Mouse (Mus musculus): ENCODE results near the gene Tent4b. TPM values are rescaled to one million over a fixed set of nuclear protein-coding genes. Genes with fewer than 3 reads are reported as not detected.
"Not testable (repeated sequence)": the region's sequence is repeated elsewhere in the genome, so short reads cannot be mapped to it uniquely, and the experiment has no call there.

The Tent4b gene
- polyA plus RNA-seq, 1 experiment from 2014 or later, result 9.6 TPM

GRCm38 (mm10) chr8:88197328-88197727 is 1.7 kb upstream of the Tent4b start:
- H3K27ac ChIP-seq (ENCODE audit: low read depth, low read length), result no peak overlapping the region
- no peaks in the 10 kb centered on the region for H3K36me3 ChIP-seq (ENCODE audit: control insufficient read depth, insufficient read depth, low read length)
- H3K9ac ChIP-seq (ENCODE audit: low read length), result no peak overlapping the region
- no peaks in the 10 kb centered on the region for H3K9me3 ChIP-seq (replicated peaks; ENCODE audit: control insufficient read depth, low read length)
- ATAC-seq (no peak), DNase-seq (ENCODE audit: low spot score) (no peak)
- no peaks in the 10 kb centered on the region for H3K27me3 ChIP-seq (replicated peaks; ENCODE audit: control insufficient read depth, insufficient read depth, low read length)
- WGBS, result 76% methylated on average over 3 of the region's 3 CpGs
- no peak overlapping the region for H3K4me3 ChIP-seq (ENCODE audit: low read depth, low read length)
- peaks cover 18% of the 10 kb centered on the region for H3K4me1 ChIP-seq (ENCODE audit: control insufficient read depth, insufficient read depth, low read length)
- H3K4me2 ChIP-seq (ENCODE audit: low read length), result no peak overlapping the region

- Histone ChIP-seq H3K9ac (ENCODE audit: low read length) (peak overlapping the region; percentile 84), H3K4me2 (ENCODE audit: low read length) (peak overlapping the region; percentile 73), H3K27me3 (replicated peaks; ENCODE audit: control insufficient read depth, insufficient read depth, low read length) (no peaks in the 10 kb centered on the region), H3K4me1 (ENCODE audit: control insufficient read depth, insufficient read depth, low read length) (peaks cover 18% of the 10 kb centered on the region), H3K4me3 (ENCODE audit: low read depth, low read length) (peak overlapping the region; percentile 81), H3K27ac (ENCODE audit: low read depth, low read length) (peak overlapping the region; percentile 94), H3K36me3 (ENCODE audit: control insufficient read depth, insufficient read depth, low read length) (no peaks in the 10 kb centered on the region), H3K9me3 (replicated peaks; ENCODE audit: control insufficient read depth, low read length) (no peaks in the 10 kb centered on the region)
- ATAC-seq (no peak), DNase-seq (ENCODE audit: low spot score) (peak; percentile 67)
- WGBS, result 0% methylated on average over 10 of the region's 10 CpGs
Measured at GRCm38 (mm10) chr8:88198551-88198944, 465 bp upstream of the Tent4b start.

GRCm38 (mm10) chr8:88199700-88200601 is 938 bp downstream of the Tent4b start:
- peak overlapping the region; percentile 94 for H3K27ac ChIP-seq (ENCODE audit: low read depth, low read length)

DNA sequence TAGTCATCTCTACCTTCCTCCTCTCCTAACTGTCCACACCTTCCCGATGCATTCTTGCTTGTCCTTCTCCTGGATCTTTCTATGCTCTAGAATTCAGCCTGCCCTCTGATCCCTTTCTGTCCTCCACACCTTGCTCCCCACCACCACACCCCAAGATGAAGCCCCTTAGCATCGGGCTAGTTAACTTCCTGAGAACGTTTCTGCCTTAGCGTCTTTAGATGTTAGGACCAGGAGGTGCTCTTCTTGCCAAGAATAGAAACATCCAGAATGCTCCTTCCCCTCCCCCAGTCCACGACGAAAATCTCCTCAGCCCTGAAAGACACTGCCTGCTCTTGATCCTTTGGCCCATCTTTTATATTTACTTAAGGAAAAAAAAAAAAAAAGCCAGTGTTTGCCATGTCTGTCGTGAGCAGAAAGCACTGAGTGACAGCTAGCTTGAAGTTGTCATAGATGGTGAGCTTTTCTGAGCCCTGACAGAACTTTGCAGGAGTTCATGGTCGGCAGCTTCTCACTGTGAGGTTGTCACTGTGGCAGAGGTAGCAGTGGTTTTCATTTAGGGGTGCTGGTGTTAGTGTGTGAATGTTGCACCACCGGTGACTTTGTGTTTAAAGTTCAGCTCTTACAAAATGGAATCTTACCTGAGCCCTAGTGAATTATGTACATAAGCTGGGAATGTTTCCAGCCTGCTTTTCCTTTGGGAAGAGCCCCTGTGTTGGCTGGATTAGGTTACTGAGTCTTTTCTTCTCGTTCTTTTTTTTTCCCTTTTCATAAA is 1.9 kb downstream of the Tent4b start:
- 16% methylated on average over 10 of the region's 10 CpGs for WGBS
- H3K9me3 ChIP-seq (replicated peaks; ENCODE audit: control insufficient read depth, low read length), result no peaks in the 10 kb centered on the region
- H3K4me1 ChIP-seq (ENCODE audit: control insufficient read depth, insufficient read depth, low read length), result peaks cover 18% of the 10 kb centered on the region
- no peak overlapping the region for H3K27ac ChIP-seq (ENCODE audit: low read depth, low read length)
- peak overlapping the region; percentile 84 for H3K9ac ChIP-seq (ENCODE audit: low read length)
- DNase-seq (ENCODE audit: low spot score) (no peak), ATAC-seq (no peak)
- H3K27me3 ChIP-seq (replicated peaks; ENCODE audit: control insufficient read depth, insufficient read depth, low read length), result no peaks in the 10 kb centered on the region
- no peaks in the 10 kb centered on the region for H3K36me3 ChIP-seq (ENCODE audit: control insufficient read depth, insufficient read depth, low read length)
- peak overlapping the region; percentile 69 for H3K4me2 ChIP-seq (ENCODE audit: low read length)
- H3K4me3 ChIP-seq (ENCODE audit: low read depth, low read length), result peak overlapping the region; percentile 81

More at GRCm38 (mm10) chr8:88199700-88200601, 938 bp downstream of the Tent4b start:
- ATAC-seq (peak; percentile 60), DNase-seq (ENCODE audit: low spot score) (peak; percentile 27)
- H3K4me2 ChIP-seq (ENCODE audit: low read length), result peak overlapping the region; percentile 69
- no peaks in the 10 kb centered on the region for H3K27me3 ChIP-seq (replicated peaks; ENCODE audit: control insufficient read depth, insufficient read depth, low read length)
- H3K4me1 ChIP-seq (ENCODE audit: control insufficient read depth, insufficient read depth, low read length), result peaks cover 18% of the 10 kb centered on the region
- WGBS, result under 1% methylated on average over 75 of the region's 117 CpGs
- H3K9me3 ChIP-seq (replicated peaks; ENCODE audit: control insufficient read depth, low read length), result no peaks in the 10 kb centered on the region
- H3K9ac ChIP-seq (ENCODE audit: low read length), result peak overlapping the region; percentile 84
- no peaks in the 10 kb centered on the region for H3K36me3 ChIP-seq (ENCODE audit: control insufficient read depth, insufficient read depth, low read length)
- H3K4me3 ChIP-seq (ENCODE audit: low read depth, low read length), result peak overlapping the region; percentile 81

- Histone ChIP-seq H3K9me3 (replicated peaks; ENCODE audit: control insufficient read depth, low read length) (no peaks in the 10 kb centered on the region), H3K9ac (ENCODE audit: low read length) (no peak overlapping the region), H3K27me3 (replicated peaks; ENCODE audit: control insufficient read depth, insufficient read depth, low read length) (no peaks in the 10 kb centered on the region), H3K4me3 (ENCODE audit: low read depth, low read length) (peak overlapping the region; percentile 81; the same call in 1 of the 2 replicates), H3K36me3 (ENCODE audit: control insufficient read depth, insufficient read depth, low read length) (no peaks in the 10 kb centered on the region), H3K4me1 (ENCODE audit: control insufficient read depth, insufficient read depth, low read length) (peaks cover 18% of the 10 kb centered on the region), H3K27ac (ENCODE audit: low read depth, low read length) (no peak overlapping the region), H3K4me2 (ENCODE audit: low read length) (peak overlapping the region; percentile 69)
- ATAC-seq (no peak), DNase-seq (ENCODE audit: low spot score) (no peak)
- 45% methylated on average over 3 of the region's 3 CpGs for WGBS
Measured at GRCm38 (mm10) chr8:88201641-88202040, 2.6 kb downstream of the Tent4b start.

DNA sequence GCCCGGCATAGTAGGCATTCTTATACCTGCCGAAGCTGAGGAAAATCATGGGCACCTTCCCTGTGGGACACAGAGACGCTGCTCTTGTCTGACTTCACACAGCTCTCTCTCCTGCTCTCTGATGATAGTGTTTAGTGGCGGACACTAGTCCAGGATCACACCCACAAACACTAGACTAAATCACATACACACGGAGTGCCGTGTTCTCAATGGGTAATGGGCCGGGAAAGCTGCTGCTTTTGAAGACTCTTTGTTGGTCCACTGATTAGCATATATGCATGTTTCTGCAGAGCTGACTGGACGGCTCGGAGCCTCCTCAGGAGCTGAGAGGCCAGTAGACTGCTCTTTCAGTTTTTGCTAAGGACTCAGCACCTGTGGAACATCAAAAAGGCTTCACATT is 7.0 kb downstream of the Tent4b start:
- Histone ChIP-seq H3K9ac (ENCODE audit: low read length) (no peak overlapping the region), H3K4me1 (ENCODE audit: control insufficient read depth, insufficient read depth, low read length) (peaks cover 9% of the 10 kb centered on the region), H3K36me3 (ENCODE audit: control insufficient read depth, insufficient read depth, low read length) (no peaks in the 10 kb centered on the region), H3K4me2 (ENCODE audit: low read length) (no peak overlapping the region), H3K4me3 (ENCODE audit: low read depth, low read length) (no peak overlapping the region), H3K27ac (ENCODE audit: low read depth, low read length) (no peak overlapping the region), H3K27me3 (replicated peaks; ENCODE audit: control insufficient read depth, insufficient read depth, low read length) (no peaks in the 10 kb centered on the region), H3K9me3 (replicated peaks; ENCODE audit: control insufficient read depth, low read length) (no peaks in the 10 kb centered on the region)
- ATAC-seq, result no peak
- WGBS, result 47% methylated on average over 9 of the region's 9 CpGs
- no peak for DNase-seq (ENCODE audit: low spot score)

- Histone ChIP-seq H3K4me1 (ENCODE audit: control insufficient read depth, insufficient read depth, low read length) (no peaks in the 10 kb centered on the region), H3K9me3 (replicated peaks; ENCODE audit: control insufficient read depth, low read length) (no peaks in the 10 kb centered on the region), H3K4me3 (ENCODE audit: low read depth, low read length) (no peak overlapping the region), H3K4me2 (ENCODE audit: low read length) (no peak overlapping the region), H3K9ac (ENCODE audit: low read length) (no peak overlapping the region), H3K36me3 (ENCODE audit: control insufficient read depth, insufficient read depth, low read length) (no peaks in the 10 kb centered on the region), H3K27ac (ENCODE audit: low read depth, low read length) (no peak overlapping the region), H3K27me3 (replicated peaks; ENCODE audit: control insufficient read depth, insufficient read depth, low read length) (no peaks in the 10 kb centered on the region)
- DNase-seq (ENCODE audit: low spot score) (no peak), ATAC-seq (no peak)
- 89% methylated on average over 7 of the region's 7 CpGs for WGBS
Measured at GRCm38 (mm10) chr8:88207121-88207821, 8.3 kb downstream of the Tent4b start.

DNA sequence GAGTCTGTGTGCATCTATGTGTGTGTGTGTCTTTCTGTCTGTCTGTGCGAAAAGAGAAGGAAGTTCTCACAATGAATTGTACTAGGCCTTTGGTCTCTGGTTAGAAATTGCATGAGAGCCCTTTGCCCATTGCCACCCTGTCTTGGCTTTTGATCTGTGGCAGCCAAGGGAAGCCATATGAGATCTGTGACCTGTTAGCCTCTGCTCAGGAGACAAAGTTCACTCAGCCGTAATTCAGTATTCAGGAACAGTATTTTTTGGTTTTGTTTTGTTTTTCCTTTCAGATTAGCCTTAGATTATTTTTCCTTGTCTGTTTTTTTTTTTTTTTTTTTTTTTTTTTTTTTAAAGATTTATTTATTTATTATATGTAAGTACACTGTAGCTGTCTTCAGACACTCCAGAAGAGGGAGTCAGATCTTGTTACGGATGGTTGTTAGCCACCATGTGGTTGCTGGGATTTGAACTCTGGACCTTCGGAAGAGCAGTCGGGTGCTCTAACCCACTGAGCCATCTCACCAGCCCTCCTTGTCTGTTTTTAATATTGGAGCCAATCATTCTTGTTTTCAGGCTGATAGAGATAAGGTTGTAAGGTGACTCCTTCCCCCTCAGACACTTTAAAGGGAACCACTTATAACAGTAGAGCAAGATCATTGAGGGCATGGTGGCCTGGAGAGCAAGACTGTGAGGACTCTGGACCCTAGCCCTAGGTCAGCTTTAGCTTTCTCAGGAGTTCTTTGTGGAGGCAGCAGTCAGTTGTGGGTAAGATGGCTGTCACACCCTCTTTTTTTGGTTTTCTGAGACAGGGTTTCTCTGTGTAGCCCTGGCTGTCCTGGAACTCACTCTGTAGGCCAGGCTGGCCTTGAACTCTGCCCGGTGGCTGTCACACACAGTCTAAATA is 11.2 kb downstream of the Tent4b start:
- not testable (repeated sequence) for H3K27me3 ChIP-seq (replicated peaks; ENCODE audit: control insufficient read depth, insufficient read depth, low read length); H3K9ac ChIP-seq (ENCODE audit: low read length); H3K9me3 ChIP-seq (replicated peaks; ENCODE audit: control insufficient read depth, low read length); H3K27ac ChIP-seq (ENCODE audit: low read depth, low read length); DNase-seq (ENCODE audit: low spot score); H3K36me3 ChIP-seq (ENCODE audit: control insufficient read depth, insufficient read depth, low read length); H3K4me1 ChIP-seq (ENCODE audit: control insufficient read depth, insufficient read depth, low read length); H3K4me3 ChIP-seq (ENCODE audit: low read depth, low read length); H3K4me2 ChIP-seq (ENCODE audit: low read length); ATAC-seq
- WGBS, result 93% methylated on average over 5 of the region's 6 CpGs

Measured in forebrain, embryonic 14.5 days (tissue).